Mouse (Mus musculus) thymus, postnatal 0 days (tissue): ENCODE results near the gene Gm17387. TPM values are rescaled to one million over a fixed set of nuclear protein-coding genes. Genes with fewer than 3 reads are reported as not detected.

Source experiments
- DNase-seq: peaks from one replicate; pipeline ENCODE4 v3.0.0-alpha.2; 2015; ENCODE audit warnings: low spot score
- polyA plus RNA-seq: library from polyadenylated mRNA; unstranded; fragments of >200 nt; fragmentation: Nextera tagmentation; extraction: Ambion mirVana; gene quantifications from 2 replicates; pipeline ENCODE4 v1.2.1, GENCODE M21; 2015

The Gm17387 gene
- polyA plus RNA-seq, 1 experiment from 2014 or later, result not detected

DNA sequence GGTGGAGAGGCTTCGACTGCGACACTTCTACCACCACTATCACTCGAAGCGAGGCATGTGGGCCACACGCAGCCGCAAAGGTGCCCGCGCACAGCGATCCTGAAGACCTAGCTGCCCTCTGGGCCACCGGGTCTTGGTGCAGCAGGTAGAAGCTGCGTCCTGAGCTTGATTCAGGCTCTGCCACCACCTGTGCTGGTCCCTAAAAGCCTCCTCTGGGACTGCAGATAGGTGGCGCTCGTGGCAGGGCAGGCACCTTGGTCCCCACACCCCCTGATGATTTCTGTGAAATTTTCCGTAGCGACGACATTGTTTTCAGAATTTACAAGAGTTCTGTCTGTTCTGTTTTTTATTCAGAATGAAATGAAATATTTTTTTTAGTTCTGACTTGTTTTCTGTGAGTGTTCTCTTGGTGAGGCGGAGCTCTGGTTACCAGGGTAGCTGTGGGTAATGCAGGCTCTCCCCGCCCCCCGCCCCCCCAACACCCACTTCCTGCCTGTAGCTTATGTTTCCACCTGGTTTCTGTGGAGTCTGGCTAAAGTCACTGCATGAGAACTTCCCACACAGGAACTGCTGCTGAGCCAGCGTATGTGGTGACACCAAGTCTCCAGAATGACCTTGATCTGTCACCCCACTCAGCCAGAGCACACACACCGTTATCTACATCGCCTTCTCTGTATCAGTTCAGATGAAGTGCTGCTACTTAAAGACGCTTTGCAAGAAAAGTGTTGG lies 43.2 kb downstream of the Gm17387 start:
- DNase-seq, result peak; percentile 89

DNA sequence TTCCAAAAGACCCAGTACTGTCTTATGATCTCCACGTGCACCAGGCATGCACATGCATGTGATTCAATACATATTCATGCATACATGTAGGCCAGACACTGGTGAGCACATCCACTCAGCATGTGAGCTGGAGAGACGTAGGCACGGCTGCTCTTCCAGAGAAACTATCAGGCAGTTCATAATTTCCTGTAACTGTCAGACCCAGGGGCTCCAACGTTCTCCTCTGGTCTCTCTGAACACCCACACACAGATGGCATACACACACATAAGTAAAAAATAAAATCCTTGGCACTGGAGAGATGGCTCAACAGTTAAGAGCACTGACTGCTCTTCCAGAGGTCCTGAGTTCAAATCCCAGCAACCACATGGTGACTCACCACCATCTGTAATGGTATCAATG lies 44.9 kb downstream of the Gm17387 start:
- DNase-seq, result no peak

DNA sequence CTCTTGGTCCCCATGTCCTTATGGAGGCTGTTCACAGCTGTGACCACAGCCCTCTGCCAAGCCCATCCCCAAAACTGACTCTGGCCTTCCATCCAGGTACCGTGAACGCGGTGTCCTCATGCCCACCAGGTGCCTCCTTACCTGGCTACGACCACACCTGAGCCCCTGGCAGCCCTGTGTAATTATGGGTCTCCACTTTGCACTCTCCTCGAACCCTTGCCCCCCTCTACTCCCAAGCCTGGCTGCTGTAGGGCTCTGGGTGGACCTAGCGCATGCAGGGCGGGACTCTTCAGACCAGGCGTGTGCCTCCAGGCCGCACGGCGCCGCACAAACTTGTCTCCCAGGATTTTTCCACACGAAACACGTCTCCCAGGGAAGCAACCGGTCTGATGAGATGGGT lies 48.9 kb downstream of the Gm17387 start, which contains the start of gene Pkp3:
Pkp3 (plus strand) TSS at position 378 of the 400 bp plus-strand sequence.
- DNase-seq, result no peak

DNA sequence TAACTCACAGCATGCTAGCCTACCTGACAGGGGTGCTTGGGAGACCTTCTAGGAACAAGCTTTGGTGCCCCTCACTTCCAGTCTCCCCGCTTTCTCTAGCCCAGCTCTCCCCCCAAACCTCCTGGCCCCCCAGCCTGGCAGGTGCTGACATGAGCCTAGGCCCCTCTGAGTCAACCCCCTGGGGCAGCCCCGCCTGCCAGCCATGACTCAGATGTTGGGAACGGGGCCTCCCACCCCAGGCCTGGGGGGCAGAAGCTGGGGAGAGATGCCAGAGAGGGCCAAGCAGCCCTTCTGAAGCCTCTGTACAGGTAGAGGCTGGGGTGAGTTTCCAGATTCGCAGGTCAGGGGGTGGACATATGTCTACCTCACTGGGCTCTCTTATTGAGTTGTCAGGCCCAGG lies 49.9 kb downstream of the Gm17387 start:
- no peak for DNase-seq

Other genes with a start within 250 kb of the Gm17387 start
- gene Syce1, start 241.3 kb upstream of the Gm17387 start, polyA plus RNA-seq, result 0.61 and 0.84 TPM in 2 replicates
- 0.49 and 0.57 TPM in 2 replicates for gene Zfp941, start 207.0 kb upstream of the Gm17387 start, polyA plus RNA-seq
- gene Urah, start 194.1 kb upstream of the Gm17387 start, polyA plus RNA-seq, result 3.6 and 4.0 TPM in 2 replicates
- 2.0 and 2.2 TPM in 2 replicates for gene Scgb1c1, start 183.6 kb upstream of the Gm17387 start, polyA plus RNA-seq
- not detected in 2 replicates for gene Odf3, start 181.3 kb upstream of the Gm17387 start, polyA plus RNA-seq
- not detected in 2 replicates for gene Gm45785, start 172.8 kb upstream of the Gm17387 start, polyA plus RNA-seq
- gene Ric8a, start 172.2 kb upstream of the Gm17387 start, polyA plus RNA-seq, result 70.6 and 78.5 TPM in 2 replicates
- gene Bet1l, start 171.6 kb upstream of the Gm17387 start, polyA plus RNA-seq, result 42.8 and 52.4 TPM in 2 replicates
- gene Psmd13, start 147.2 kb upstream of the Gm17387 start, polyA plus RNA-seq, result 274 and 296 TPM in 2 replicates
- gene Sirt3, start 146.8 kb upstream of the Gm17387 start, polyA plus RNA-seq, result 17.5 and 19.4 TPM in 2 replicates
- 1.9 and 3.2 TPM in 2 replicates for gene Cox8b, start 128.7 kb upstream of the Gm17387 start, polyA plus RNA-seq
- 0.74 and 0.81 TPM in 2 replicates for gene Nlrp6, start 108.2 kb upstream of the Gm17387 start, polyA plus RNA-seq
- gene Pgghg, start 87.7 kb upstream of the Gm17387 start, polyA plus RNA-seq, result 15.5 and 18.6 TPM in 2 replicates
- 0.39 and 0.63 TPM in 2 replicates for gene Ifitm5, start 78.8 kb upstream of the Gm17387 start, polyA plus RNA-seq
- not detected in 2 replicates for gene Gm45717, start 73.2 kb upstream of the Gm17387 start, polyA plus RNA-seq
- 443 and 459 TPM in 2 replicates for gene Ifitm2, start 73.1 kb upstream of the Gm17387 start, polyA plus RNA-seq
- 109 and 131 TPM in 2 replicates for gene Ifitm1, start 61.9 kb upstream of the Gm17387 start, polyA plus RNA-seq
- 987 and 1,033 TPM in 2 replicates for gene Ifitm3, start 18.4 kb upstream of the Gm17387 start, polyA plus RNA-seq
- 0.73 and 0.95 TPM in 2 replicates for gene Ifitm6, start 11.2 kb upstream of the Gm17387 start, polyA plus RNA-seq
- gene B4galnt4, start 32.0 kb downstream of the Gm17387 start, polyA plus RNA-seq, result 2.0 and 2.5 TPM in 2 replicates
- gene Pkp3, start 49.1 kb downstream of the Gm17387 start, polyA plus RNA-seq, result 45.1 and 47.8 TPM in 2 replicates
- 45.9 and 51.9 TPM in 2 replicates for gene Sigirr, start 71.4 kb downstream of the Gm17387 start, polyA plus RNA-seq
- 0.18 and 0.33 TPM in 2 replicates for gene Ano9, start 88.7 kb downstream of the Gm17387 start, polyA plus RNA-seq
- 25.5 and 28.8 TPM in 2 replicates for gene Ptdss2, start 93.3 kb downstream of the Gm17387 start, polyA plus RNA-seq
- gene Rnh1, start 143.7 kb downstream of the Gm17387 start, polyA plus RNA-seq, result 71.2 and 72.2 TPM in 2 replicates
- 58.8 and 66.5 TPM in 2 replicates for gene Hras, start 164.9 kb downstream of the Gm17387 start, polyA plus RNA-seq
- gene Lrrc56, start 165.0 kb downstream of the Gm17387 start, polyA plus RNA-seq, result 2.5 and 2.9 TPM in 2 replicates
- gene Lmntd2, start 184.9 kb downstream of the Gm17387 start, polyA plus RNA-seq, result 1.1 and 1.8 TPM in 2 replicates
- 19.7 and 20.6 TPM in 2 replicates for gene Rassf7, start 186.7 kb downstream of the Gm17387 start, polyA plus RNA-seq
- 63.0 and 67.4 TPM in 2 replicates for gene Phrf1, start 199.7 kb downstream of the Gm17387 start, polyA plus RNA-seq
- 46.6 and 46.7 TPM in 2 replicates for gene Irf7, start 237.3 kb downstream of the Gm17387 start, polyA plus RNA-seq
- gene Cdhr5, start 247.7 kb downstream of the Gm17387 start, polyA plus RNA-seq, result 0.42 and 0.73 TPM in 2 replicates